Mouse (Mus musculus): ENCODE results near the gene Alk. TPM values are rescaled to one million over a fixed set of nuclear protein-coding genes. Genes with fewer than 3 reads are reported as not detected.

Alk gene
- polyA plus RNA-seq, 1 experiment = not detected

GRCm38 (mm10) chr17:71988736-71989569, 615.5 kb downstream of the Alk start:
- TF ChIP-seq POLR2A (IDR thresholded peaks at IDR 0.05; ENCODE audit: insufficient read depth, low read depth, low read length) (no peak), CTCF (IDR thresholded peaks at IDR 0.05; ENCODE audit: insufficient read depth, low read depth, low read length) (no peak)
- Histone ChIP-seq H3K4me1 (ENCODE audit: control insufficient read depth, insufficient read depth, low read length) (no peaks in the 10 kb centered on the region), H3K4me3 (ENCODE audit: insufficient read depth, low read depth, low read length) (no peak overlapping the region), H3K27ac (ENCODE audit: insufficient read depth, low read depth, low read length) (no peak overlapping the region)
- 85% methylated on average over 9 of the region's 9 CpGs for WGBS

- Histone ChIP-seq H3K4me1 (ENCODE audit: control insufficient read depth, insufficient read depth, low read length) (no peaks in the 10 kb centered on the region), H3K4me3 (ENCODE audit: insufficient read depth, low read depth, low read length) (no peak overlapping the region), H3K27ac (ENCODE audit: insufficient read depth, low read depth, low read length) (no peak overlapping the region)
- TF ChIP-seq CTCF (IDR thresholded peaks at IDR 0.05; ENCODE audit: insufficient read depth, low read depth, low read length) = no peak
- TF ChIP-seq POLR2A (IDR thresholded peaks at IDR 0.05; ENCODE audit: insufficient read depth, low read depth, low read length) = no peak
- whole genome bisulfite sequencing = 69% methylated on average over 8 of the region's 8 CpGs
Measured at GRCm38 (mm10) chr17:71986998-71987397, 617.4 kb downstream of the Alk start.

GRCm38 (mm10) chr17:71986456-71986855, 618.0 kb downstream of the Alk start:
- H3K4me3 ChIP-seq (ENCODE audit: insufficient read depth, low read depth, low read length) = no peak overlapping the region
- no peaks in the 10 kb centered on the region for H3K4me1 ChIP-seq (ENCODE audit: control insufficient read depth, insufficient read depth, low read length)
- no peak overlapping the region for H3K27ac ChIP-seq (ENCODE audit: insufficient read depth, low read depth, low read length)
- TF ChIP-seq POLR2A (IDR thresholded peaks at IDR 0.05; ENCODE audit: insufficient read depth, low read depth, low read length) = no peak
- no peak for TF ChIP-seq CTCF (IDR thresholded peaks at IDR 0.05; ENCODE audit: insufficient read depth, low read depth, low read length)
- 66% methylated on average over 9 of the region's 9 CpGs for WGBS

- Histone ChIP-seq H3K4me3 (ENCODE audit: insufficient read depth, low read depth, low read length) (no peak overlapping the region), H3K4me1 (ENCODE audit: control insufficient read depth, insufficient read depth, low read length) (peaks cover 2% of the 10 kb centered on the region; the same call in 1 of the 2 replicates), H3K27ac (ENCODE audit: insufficient read depth, low read depth, low read length) (no peak overlapping the region)
- WGBS = 58% methylated on average over 4 of the region's 4 CpGs
- TF ChIP-seq POLR2A (IDR thresholded peaks at IDR 0.05; ENCODE audit: insufficient read depth, low read depth, low read length) = no peak
- TF ChIP-seq CTCF (IDR thresholded peaks at IDR 0.05; ENCODE audit: insufficient read depth, low read depth, low read length) = no peak
Measured at GRCm38 (mm10) chr17:71981177-71981576, 623.2 kb downstream of the Alk start.

GRCm38 (mm10) chr17:71980518-71981145, 623.8 kb downstream of the Alk start:
- TF ChIP-seq CTCF (IDR thresholded peaks at IDR 0.05; ENCODE audit: insufficient read depth, low read depth, low read length) = no peak
- peaks cover 2% of the 10 kb centered on the region; the same call in 1 of the 2 replicates for H3K4me1 ChIP-seq (ENCODE audit: control insufficient read depth, insufficient read depth, low read length)
- no peak overlapping the region for H3K4me3 ChIP-seq (ENCODE audit: insufficient read depth, low read depth, low read length)
- no peak overlapping the region for H3K27ac ChIP-seq (ENCODE audit: insufficient read depth, low read depth, low read length)
- 56% methylated on average over 3 of the region's 3 CpGs for WGBS

GRCm38 (mm10) chr17:71979137-71979536, 625.3 kb downstream of the Alk start:
- Histone ChIP-seq H3K4me3 (ENCODE audit: insufficient read depth, low read depth, low read length) (no peak overlapping the region), H3K27ac (ENCODE audit: insufficient read depth, low read depth, low read length) (no peak overlapping the region), H3K4me1 (ENCODE audit: control insufficient read depth, insufficient read depth, low read length) (peaks cover 2% of the 10 kb centered on the region; the same call in 1 of the 2 replicates)
- WGBS = 96% methylated on average over 8 of the region's 8 CpGs
- TF ChIP-seq POLR2A (IDR thresholded peaks at IDR 0.05; ENCODE audit: insufficient read depth, low read depth, low read length) = no peak
- no peak for TF ChIP-seq CTCF (IDR thresholded peaks at IDR 0.05; ENCODE audit: insufficient read depth, low read depth, low read length)

- TF ChIP-seq POLR2A (IDR thresholded peaks at IDR 0.05; ENCODE audit: insufficient read depth, low read depth, low read length) (no peak), CTCF (IDR thresholded peaks at IDR 0.05; ENCODE audit: insufficient read depth, low read depth, low read length) (no peak)
- 77% methylated on average over 4 of the region's 4 CpGs for WGBS
- no peak overlapping the region for H3K27ac ChIP-seq (ENCODE audit: insufficient read depth, low read depth, low read length)
Measured at GRCm38 (mm10) chr17:71976661-71977060, 627.8 kb downstream of the Alk start.

GRCm38 (mm10) chr17:71973704-71974103, 630.7 kb downstream of the Alk start:
- no peak overlapping the region for H3K27ac ChIP-seq (ENCODE audit: insufficient read depth, low read depth, low read length)
- H3K4me1 ChIP-seq (ENCODE audit: control insufficient read depth, insufficient read depth, low read length) = no peaks in the 10 kb centered on the region
- no peak overlapping the region for H3K4me3 ChIP-seq (ENCODE audit: insufficient read depth, low read depth, low read length)
- TF ChIP-seq POLR2A (IDR thresholded peaks at IDR 0.05; ENCODE audit: insufficient read depth, low read depth, low read length) = no peak
- no peak for TF ChIP-seq CTCF (IDR thresholded peaks at IDR 0.05; ENCODE audit: insufficient read depth, low read depth, low read length)
- 72% methylated on average over 7 of the region's 7 CpGs for WGBS

More at GRCm38 (mm10) chr17:71976661-71977060, 627.8 kb downstream of the Alk start:
- H3K4me3 ChIP-seq (ENCODE audit: insufficient read depth, low read depth, low read length) = no peak overlapping the region
- H3K4me1 ChIP-seq (ENCODE audit: control insufficient read depth, insufficient read depth, low read length) = peaks cover 2% of the 10 kb centered on the region; the same call in 1 of the 2 replicates

- Histone ChIP-seq H3K4me3 (ENCODE audit: insufficient read depth, low read depth, low read length) (no peak overlapping the region), H3K27ac (ENCODE audit: insufficient read depth, low read depth, low read length) (no peak overlapping the region), H3K4me1 (ENCODE audit: control insufficient read depth, insufficient read depth, low read length) (peaks cover 3% of the 10 kb centered on the region)
- TF ChIP-seq CTCF (IDR thresholded peaks at IDR 0.05; ENCODE audit: insufficient read depth, low read depth, low read length) = no peak
- TF ChIP-seq POLR2A (IDR thresholded peaks at IDR 0.05; ENCODE audit: insufficient read depth, low read depth, low read length) = no peak
- 80% methylated on average over 12 of the region's 12 CpGs for WGBS
Measured at GRCm38 (mm10) chr17:71967356-71967755, 637.1 kb downstream of the Alk start.
